Mouse (Mus musculus) kidney, adult 2 months (tissue): ENCODE results near the gene Hexim2.

Source experiments
- CTCF ChIP-seq: fragments of 200-500 bp; conservative IDR thresholded peaks from 2 replicates; pipeline ENCODE4 v1.5.1; 2011; ENCODE audit warnings: low read depth, mild to moderate bottlenecking, control low read depth, low read length, moderate library complexity, mixed read lengths; ENCODE audit not compliant: insufficient read depth, insufficient read length
- POLR2A ChIP-seq: fragments of 200-500 bp; IDR thresholded peaks from one replicate; pipeline ENCODE4 v1.6.1; 2011; ENCODE audit warnings: low read depth, low read length, control low read depth

DNA sequence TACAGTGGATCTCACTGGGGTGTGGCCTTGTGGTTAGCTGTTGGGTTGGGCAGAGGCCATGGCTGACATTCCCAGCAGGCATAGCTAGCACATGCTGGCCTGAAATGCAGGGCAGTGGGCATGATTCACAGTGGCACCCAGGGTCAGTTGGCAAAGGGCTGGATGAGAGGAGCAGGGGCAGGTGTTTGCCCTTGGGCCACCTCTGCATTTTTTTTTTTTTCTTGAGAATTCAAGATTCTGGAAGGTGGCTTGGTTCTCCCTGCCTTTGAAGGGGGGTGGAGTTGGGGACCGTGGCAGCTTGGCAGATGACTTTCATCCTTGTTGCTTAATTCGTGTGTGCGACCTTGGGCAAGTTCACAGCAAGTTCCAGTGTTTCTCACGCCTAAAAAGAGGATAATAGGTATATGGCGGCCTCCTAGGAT lies 42.2 kb downstream of the Hexim2 start:
- TF ChIP-seq POLR2A (no peak), CTCF (no peak)
